Mouse (Mus musculus): ENCODE results near the gene Caly. TPM values are rescaled to one million over a fixed set of nuclear protein-coding genes. Genes with fewer than 3 reads are reported as not detected.

The Caly gene
- polyA plus RNA-seq, 1 experiment from 2014 or later, result 11.4 TPM

DNA sequence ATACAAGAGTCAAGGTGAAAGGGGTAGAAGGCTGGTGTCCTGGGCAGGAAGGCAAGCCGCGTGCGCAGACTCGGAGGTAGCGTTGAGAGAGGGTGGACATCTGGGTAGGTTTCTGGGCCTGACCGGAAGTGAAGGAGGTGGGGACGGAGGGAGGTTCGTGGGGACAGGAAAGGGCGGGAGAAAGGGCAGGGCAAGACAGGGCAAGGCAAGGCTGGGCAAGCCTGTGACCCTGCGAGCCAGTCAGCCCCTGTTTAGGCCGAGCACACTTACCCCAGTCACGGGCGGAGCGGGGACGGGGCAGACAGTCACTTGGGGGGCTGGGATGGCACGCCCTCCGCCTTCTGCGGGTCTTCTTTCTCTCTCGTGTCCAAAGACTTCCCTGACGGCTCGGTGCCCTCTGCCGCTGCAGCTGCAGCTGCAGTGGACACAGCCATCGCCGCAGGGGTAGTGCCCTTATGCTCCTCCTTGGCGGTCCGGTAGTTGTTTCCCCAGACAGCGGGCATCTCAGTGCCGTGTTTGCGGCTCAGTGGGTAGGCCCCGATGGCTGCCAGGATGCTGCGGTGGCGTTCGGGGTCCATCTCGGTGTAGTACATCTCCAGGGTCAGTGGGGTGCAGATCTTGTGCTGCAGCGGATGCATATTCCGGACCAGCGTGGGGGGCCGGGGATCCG is 12.2 kb downstream of the Caly start:
- H3K27me3 ChIP-seq (ENCODE audit: control insufficient read depth, insufficient read depth, low read length), result no peaks in the 10 kb centered on the region
- no peak overlapping the region for H3K27ac ChIP-seq (ENCODE audit: low read depth, low read length)
- no peaks in the 10 kb centered on the region for H3K36me3 ChIP-seq (ENCODE audit: control insufficient read depth, insufficient read depth, low read length)
- peak overlapping the region; percentile 19; the same call in 1 of the 2 replicates for H3K9ac ChIP-seq (ENCODE audit: low read length)
- H3K4me2 ChIP-seq (ENCODE audit: low read depth), result peak overlapping the region; percentile 32
- no peaks in the 10 kb centered on the region for H3K9me3 ChIP-seq (ENCODE audit: control insufficient read depth, low read length)
- DNase-seq (ENCODE audit: low spot score) (no peak), ATAC-seq (ENCODE audit: insufficient read depth, low FRiP score, low TSS enrichment) (no peak)
- WGBS, result 35% methylated on average over 36 of the region's 39 CpGs
- H3K4me3 ChIP-seq (ENCODE audit: low read depth, low read length), result 0 out of 2 replicates have a peak overlapping the region, but pooled peaks have one; percentile 3
- H3K4me1 ChIP-seq (ENCODE audit: control insufficient read depth, insufficient read depth, low read length), result no peaks in the 10 kb centered on the region

DNA sequence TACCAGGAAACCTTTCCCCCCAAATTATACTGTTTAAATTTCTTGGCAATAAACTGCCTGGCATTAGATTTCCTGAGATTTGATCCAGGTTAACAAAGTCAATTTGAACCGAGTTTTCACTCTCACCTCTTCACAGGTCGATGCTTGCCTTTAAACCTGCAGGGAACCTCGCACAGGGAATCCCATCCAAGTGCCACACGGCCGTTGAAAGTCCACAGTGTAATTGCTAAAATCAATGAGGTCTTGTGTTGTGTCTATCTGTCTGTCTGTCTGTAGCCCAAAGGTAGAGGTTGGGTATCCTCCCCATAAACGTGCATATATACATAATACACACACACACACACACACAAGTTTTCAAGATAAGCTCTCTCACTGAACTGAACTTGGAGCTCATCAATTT is 15.0 kb downstream of the Caly start:
- no peaks in the 10 kb centered on the region for H3K9me3 ChIP-seq (ENCODE audit: control insufficient read depth, low read length)
- WGBS, result 62% methylated on average over 6 of the region's 6 CpGs
- H3K27ac ChIP-seq (ENCODE audit: low read depth, low read length), result no peak overlapping the region
- H3K4me3 ChIP-seq (ENCODE audit: low read depth, low read length), result no peak overlapping the region
- ATAC-seq (ENCODE audit: insufficient read depth, low FRiP score, low TSS enrichment) (no peak), DNase-seq (ENCODE audit: low spot score) (no peak)
- H3K27me3 ChIP-seq (ENCODE audit: control insufficient read depth, insufficient read depth, low read length), result no peaks in the 10 kb centered on the region
- no peak overlapping the region for H3K9ac ChIP-seq (ENCODE audit: low read length)
- H3K36me3 ChIP-seq (ENCODE audit: control insufficient read depth, insufficient read depth, low read length), result no peaks in the 10 kb centered on the region
- no peaks in the 10 kb centered on the region for H3K4me1 ChIP-seq (ENCODE audit: control insufficient read depth, insufficient read depth, low read length)
- H3K4me2 ChIP-seq (ENCODE audit: low read depth), result no peak overlapping the region

DNA sequence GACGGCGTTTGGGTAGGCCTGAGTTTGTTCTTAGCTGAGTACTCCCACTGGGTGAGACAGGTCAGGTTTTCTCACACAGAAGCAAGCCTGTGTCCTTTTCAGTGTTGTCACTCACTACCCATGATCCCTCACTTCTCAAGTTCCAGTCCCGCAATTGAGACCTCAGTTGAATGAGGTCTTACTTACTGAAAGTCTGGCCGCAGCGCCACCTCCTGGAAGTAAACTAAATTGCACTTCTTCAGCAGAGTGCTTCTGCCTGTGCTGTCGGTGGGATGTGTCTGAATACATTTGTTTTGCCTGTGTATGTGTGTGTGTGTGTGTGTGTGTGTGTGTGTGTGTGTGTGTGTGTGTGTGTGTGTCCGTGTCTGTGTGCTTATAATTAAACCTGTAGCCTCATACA is 19.3 kb downstream of the Caly start:
- H3K27ac ChIP-seq (ENCODE audit: low read depth, low read length), result no peak overlapping the region
- no peak overlapping the region for H3K4me2 ChIP-seq (ENCODE audit: low read depth)
- no peak overlapping the region for H3K4me3 ChIP-seq (ENCODE audit: low read depth, low read length)
- no peak overlapping the region for H3K9ac ChIP-seq (ENCODE audit: low read length)
- peaks cover 37% of the 10 kb centered on the region for H3K4me1 ChIP-seq (ENCODE audit: control insufficient read depth, insufficient read depth, low read length)
- H3K27me3 ChIP-seq (ENCODE audit: control insufficient read depth, insufficient read depth, low read length), result 0 out of 2 replicates have a peak, but pooled peaks cover 5% of the 10 kb centered on the region
- 17% methylated on average over 7 of the region's 7 CpGs for WGBS
- no peaks in the 10 kb centered on the region for H3K36me3 ChIP-seq (ENCODE audit: control insufficient read depth, insufficient read depth, low read length)
- H3K9me3 ChIP-seq (ENCODE audit: control insufficient read depth, low read length), result no peaks in the 10 kb centered on the region
- ATAC-seq (ENCODE audit: insufficient read depth, low FRiP score, low TSS enrichment) (no peak), DNase-seq (ENCODE audit: low spot score) (peak; percentile 82)

DNA sequence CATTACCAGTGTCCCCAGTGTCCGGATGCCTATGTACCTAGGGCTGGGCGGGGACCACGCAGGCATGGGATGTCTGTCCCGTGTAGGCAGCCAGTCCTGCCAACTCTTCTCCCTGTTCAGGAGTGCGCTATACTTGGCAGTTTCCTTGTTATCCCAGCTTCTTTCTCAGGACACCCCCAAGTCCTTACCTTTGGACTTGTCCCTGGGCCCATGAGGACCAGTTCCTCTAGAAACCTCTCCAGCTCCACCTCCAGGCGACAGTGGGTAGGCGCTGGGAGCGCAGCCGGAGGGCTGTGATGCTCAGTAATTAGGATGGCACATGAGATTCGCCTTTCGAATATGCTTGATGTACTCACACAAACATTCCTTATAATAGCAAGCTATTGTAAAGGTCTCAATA is 20.0 kb downstream of the Caly start:
- peak; percentile 77 for DNase-seq (ENCODE audit: low spot score)
- H3K4me2 ChIP-seq (ENCODE audit: low read depth), result peak overlapping the region; percentile 19; the same call in 1 of the 2 replicates
- H3K27ac ChIP-seq (ENCODE audit: low read depth, low read length), result peak overlapping the region; percentile 77
- peaks cover 40% of the 10 kb centered on the region for H3K4me1 ChIP-seq (ENCODE audit: control insufficient read depth, insufficient read depth, low read length)
- no peaks in the 10 kb centered on the region for H3K36me3 ChIP-seq (ENCODE audit: control insufficient read depth, insufficient read depth, low read length)
- no peaks in the 10 kb centered on the region for H3K9me3 ChIP-seq (ENCODE audit: control insufficient read depth, low read length)
- 0 out of 2 replicates have a peak, but pooled peaks cover 5% of the 10 kb centered on the region for H3K27me3 ChIP-seq (ENCODE audit: control insufficient read depth, insufficient read depth, low read length)
- H3K4me3 ChIP-seq (ENCODE audit: low read depth, low read length), result no peak overlapping the region
- no peak overlapping the region for H3K9ac ChIP-seq (ENCODE audit: low read length)
- ATAC-seq (ENCODE audit: insufficient read depth, low FRiP score, low TSS enrichment), result no peak
- WGBS, result 9% methylated on average over 11 of the region's 11 CpGs

GRCm38 (mm10) chr7:140061832-140062130 is 20.6 kb downstream of the Caly start:
- H3K9me3 ChIP-seq (ENCODE audit: control insufficient read depth, low read length), result no peaks in the 10 kb centered on the region
- peak overlapping the region; percentile 77 for H3K27ac ChIP-seq (ENCODE audit: low read depth, low read length)
- DNase-seq (ENCODE audit: low spot score) (no peak), ATAC-seq (ENCODE audit: insufficient read depth, low FRiP score, low TSS enrichment) (no peak; the same call in 1 of the 2 replicates)
- peak overlapping the region; percentile 52; the same call in 1 of the 2 replicates for H3K9ac ChIP-seq (ENCODE audit: low read length)
- under 1% methylated on average over 6 of the region's 6 CpGs for WGBS
- H3K36me3 ChIP-seq (ENCODE audit: control insufficient read depth, insufficient read depth, low read length), result no peaks in the 10 kb centered on the region
- H3K4me1 ChIP-seq (ENCODE audit: control insufficient read depth, insufficient read depth, low read length), result peaks cover 45% of the 10 kb centered on the region
- 0 out of 2 replicates have a peak, but pooled peaks cover 5% of the 10 kb centered on the region for H3K27me3 ChIP-seq (ENCODE audit: control insufficient read depth, insufficient read depth, low read length)
- H3K4me2 ChIP-seq (ENCODE audit: low read depth), result peak overlapping the region; percentile 68
- no peak overlapping the region; the same call in 1 of the 2 replicates for H3K4me3 ChIP-seq (ENCODE audit: low read depth, low read length)

DNA sequence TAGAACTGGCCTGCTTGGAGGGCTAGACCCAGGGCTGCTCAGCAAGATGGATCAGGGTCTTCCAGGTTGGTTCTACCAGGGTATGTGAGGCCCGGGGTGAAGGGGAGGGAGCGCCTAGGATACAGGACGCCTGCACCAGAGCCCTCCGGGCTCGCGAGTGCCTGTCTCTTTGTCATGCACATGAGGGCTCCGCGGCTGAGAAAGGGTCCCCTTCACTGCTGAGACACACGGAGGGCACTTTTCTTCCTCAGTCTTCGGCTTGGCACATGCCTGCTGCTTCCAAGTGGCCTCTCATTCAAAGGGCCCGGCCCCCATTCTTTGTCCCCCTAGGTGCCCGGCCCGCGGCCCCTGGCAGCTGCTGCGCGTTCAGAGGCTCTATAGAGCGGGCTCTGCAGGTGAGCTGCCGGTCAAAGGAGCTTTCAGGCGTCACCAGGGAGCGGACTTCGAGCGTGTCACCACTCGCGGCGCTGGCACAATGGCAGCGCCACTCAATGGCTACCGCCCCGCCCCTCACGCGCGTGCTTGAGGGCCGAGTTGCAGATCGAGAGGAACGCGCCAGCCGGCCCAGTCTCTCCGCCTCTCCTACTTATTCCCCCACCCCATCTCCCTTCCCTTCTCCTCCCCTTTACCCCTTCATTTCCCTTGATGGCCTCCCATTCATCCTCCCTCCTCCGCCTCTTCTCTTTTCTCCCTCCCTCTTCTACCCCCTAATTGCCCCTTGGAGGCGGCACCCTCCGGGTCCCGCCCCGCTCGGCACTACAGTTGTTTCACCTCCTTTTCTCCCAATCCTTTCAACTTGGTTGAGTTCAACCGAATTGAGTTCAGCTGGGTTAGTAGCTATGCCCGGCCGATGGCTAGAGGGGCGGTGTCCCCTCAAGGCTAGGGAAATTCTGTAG is 21.2 kb downstream of the Caly start:
- Histone ChIP-seq H3K4me2 (ENCODE audit: low read depth) (peak overlapping the region; percentile 68), H3K27ac (ENCODE audit: low read depth, low read length) (peak overlapping the region; percentile 77), H3K9me3 (ENCODE audit: control insufficient read depth, low read length) (no peaks in the 10 kb centered on the region), H3K4me3 (ENCODE audit: low read depth, low read length) (peak overlapping the region; percentile 28), H3K4me1 (ENCODE audit: control insufficient read depth, insufficient read depth, low read length) (peaks cover 46% of the 10 kb centered on the region), H3K9ac (ENCODE audit: low read length) (peak overlapping the region; percentile 52), H3K36me3 (ENCODE audit: control insufficient read depth, insufficient read depth, low read length) (no peaks in the 10 kb centered on the region), H3K27me3 (ENCODE audit: control insufficient read depth, insufficient read depth, low read length) (0 out of 2 replicates have a peak, but pooled peaks cover 5% of the 10 kb centered on the region)
- DNase-seq (ENCODE audit: low spot score), result peak; percentile 92
- WGBS, result under 1% methylated on average over 47 of the region's 47 CpGs
- peak; percentile 65 for ATAC-seq (ENCODE audit: insufficient read depth, low FRiP score, low TSS enrichment)

GRCm38 (mm10) chr7:140059601-140060000 is 22.7 kb downstream of the Caly start:
- Histone ChIP-seq H3K4me2 (ENCODE audit: low read depth) (peak overlapping the region; percentile 24), H3K9ac (ENCODE audit: low read length) (no peak overlapping the region; the same call in 1 of the 2 replicates), H3K9me3 (ENCODE audit: control insufficient read depth, low read length) (no peaks in the 10 kb centered on the region), H3K27ac (ENCODE audit: low read depth, low read length) (0 out of 2 replicates have a peak overlapping the region, but pooled peaks have one; percentile 39), H3K4me3 (ENCODE audit: low read depth, low read length) (no peak overlapping the region), H3K4me1 (ENCODE audit: control insufficient read depth, insufficient read depth, low read length) (peaks cover 46% of the 10 kb centered on the region), H3K36me3 (ENCODE audit: control insufficient read depth, insufficient read depth, low read length) (no peaks in the 10 kb centered on the region), H3K27me3 (ENCODE audit: control insufficient read depth, insufficient read depth, low read length) (0 out of 2 replicates have a peak, but pooled peaks cover 5% of the 10 kb centered on the region)
- 16% methylated on average over 4 of the region's 4 CpGs for WGBS
- no peak for DNase-seq (ENCODE audit: low spot score)
- ATAC-seq (ENCODE audit: insufficient read depth, low FRiP score, low TSS enrichment), result no peak

DNA sequence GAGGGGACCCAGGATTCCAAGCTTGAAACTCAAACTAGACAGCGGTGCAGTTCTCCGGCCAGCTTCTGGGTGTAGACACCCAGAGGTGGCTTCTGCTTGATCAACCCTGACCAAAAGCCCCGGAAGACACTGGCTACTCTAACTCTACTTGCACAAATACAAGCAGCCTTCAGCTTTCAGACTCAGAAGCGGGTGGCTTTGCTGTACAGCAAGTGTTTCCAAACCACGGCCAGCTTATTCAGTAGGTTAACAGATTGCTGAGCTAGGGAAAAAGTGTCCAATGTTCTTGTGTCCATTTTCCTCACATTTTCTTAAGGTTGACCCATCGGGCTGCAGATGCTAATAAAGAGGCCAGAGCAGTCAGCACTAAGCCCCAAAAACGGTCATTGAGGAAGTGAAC is 23.8 kb downstream of the Caly start:
- H3K9ac ChIP-seq (ENCODE audit: low read length), result peak overlapping the region; percentile 62
- H3K36me3 ChIP-seq (ENCODE audit: control insufficient read depth, insufficient read depth, low read length), result no peaks in the 10 kb centered on the region
- H3K4me2 ChIP-seq (ENCODE audit: low read depth), result peak overlapping the region; percentile 67
- H3K27ac ChIP-seq (ENCODE audit: low read depth, low read length), result peak overlapping the region; percentile 98
- 8% methylated on average over 7 of the region's 7 CpGs for WGBS
- no peaks in the 10 kb centered on the region for H3K9me3 ChIP-seq (ENCODE audit: control insufficient read depth, low read length)
- peak overlapping the region; percentile 34 for H3K4me3 ChIP-seq (ENCODE audit: low read depth, low read length)
- peaks cover 46% of the 10 kb centered on the region for H3K4me1 ChIP-seq (ENCODE audit: control insufficient read depth, insufficient read depth, low read length)
- DNase-seq (ENCODE audit: low spot score), result no peak
- 0 out of 2 replicates have a peak, but pooled peaks cover 5% of the 10 kb centered on the region for H3K27me3 ChIP-seq (ENCODE audit: control insufficient read depth, insufficient read depth, low read length)
- ATAC-seq (ENCODE audit: insufficient read depth, low FRiP score, low TSS enrichment), result no peak

All from neural tube, embryonic 11.5 days (tissue).